Mouse (Mus musculus): Measurements from ENCODE around the gene Dhrs3.

DNA sequence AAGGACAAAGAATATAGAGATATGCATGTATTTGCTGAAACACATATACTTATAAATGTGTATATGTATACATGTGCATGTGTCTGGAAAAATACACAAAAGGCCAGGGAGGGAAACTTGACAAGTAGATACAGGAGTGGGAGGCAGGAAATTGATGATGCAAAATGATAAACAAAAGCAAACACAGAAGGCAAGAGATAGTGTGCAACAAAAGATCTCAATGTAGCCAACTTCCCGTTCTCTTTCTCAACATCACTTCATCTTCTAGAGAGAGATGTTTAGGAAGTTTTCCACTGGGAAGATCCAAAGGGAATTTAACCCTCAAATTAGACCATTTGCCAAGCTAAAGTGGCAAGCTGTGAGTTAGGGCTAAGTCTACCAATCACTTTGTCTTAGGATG, 63.7 kb downstream of the Dhrs3 start:
- TF ChIP-seq POLR2A (IDR thresholded peaks at IDR 0.05; ENCODE audit: low read depth, low read length) (no peak), CTCF (conservative IDR thresholded peaks at IDR 0.05; ENCODE audit: insufficient read depth, insufficient read length, low read depth, low read length) (no peak)
